Mouse (Mus musculus): Measurements from ENCODE around the gene Get4.

DNA sequence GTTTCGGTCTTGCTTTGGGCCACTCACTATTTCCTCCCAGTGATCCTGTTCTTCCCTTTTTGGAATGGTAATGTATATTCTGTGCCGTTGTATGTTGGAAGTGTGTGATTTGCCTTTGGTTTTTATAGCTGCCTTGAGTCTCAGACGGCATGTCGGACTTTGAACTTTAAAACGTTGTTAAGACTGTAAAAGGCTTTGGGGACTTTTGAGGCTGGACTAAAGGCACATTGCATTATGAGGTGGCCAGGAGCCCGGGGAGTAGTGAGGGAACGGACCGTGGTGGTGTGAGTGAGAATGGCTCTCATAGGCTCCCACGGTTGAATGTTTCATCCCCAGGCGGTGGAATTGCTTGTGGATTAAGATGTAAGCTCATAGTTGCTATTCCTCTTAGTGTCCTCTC lies 45.0 kb downstream of the Get4 start:
- TF ChIP-seq POLR2A (IDR thresholded peaks at IDR 0.05; ENCODE audit: low read depth, low read length) (no peak), CTCF (IDR thresholded peaks at IDR 0.05; ENCODE audit: borderline replicate concordance, insufficient read depth, low read length) (no peak)

Data from embryonic fibroblast, embryonic 13.5 days (primary cell).